Mouse (Mus musculus) erythroblast, embryonic 14.5 days (primary cell): ENCODE results near the gene Spi1. TPM values are rescaled to one million over a fixed set of nuclear protein-coding genes. Genes with fewer than 3 reads are reported as not detected.

Experiments
- H3K27me3 ChIP-seq: 2 replicates; pipeline ENCODE4 v1.6.1; 2012; ENCODE audit warnings: inconsistent platforms; ENCODE audit not compliant: control insufficient read depth
- H3K36me3 ChIP-seq: 2 replicates; pipeline ENCODE4 v1.6.1; 2012; ENCODE audit warnings: mild to moderate bottlenecking, inconsistent platforms; ENCODE audit not compliant: control insufficient read depth
- H3K4me1 ChIP-seq: 2 replicates; pipeline ENCODE4 v1.6.1; 2012; ENCODE audit warnings: inconsistent platforms; ENCODE audit not compliant: control insufficient read depth
- H3K4me3 ChIP-seq: replicated peaks from 2 replicates; pipeline ENCODE3; 2012; ENCODE audit warnings: moderate library complexity, mild to moderate bottlenecking, inconsistent platforms
- H3K9me3 ChIP-seq: 2 replicates; pipeline ENCODE4 v1.6.1; 2012; ENCODE audit warnings: low read length, inconsistent platforms, mixed read lengths; ENCODE audit not compliant: control insufficient read depth
- GATA1 ChIP-seq: IDR thresholded peaks from 2 replicates; pipeline ENCODE4 v1.6.1; 2012; ENCODE audit warnings: low read length, inconsistent platforms, mixed read lengths
- TAL1 ChIP-seq: IDR thresholded peaks from 3 replicates; pipeline ENCODE4 v1.6.1; 2012; ENCODE audit warnings: low read length, inconsistent platforms, mixed read lengths
- polyA plus RNA-seq: library from polyadenylated mRNA; stranded (reverse); fragments of >175 nt; gene quantifications from 2 replicates; pipeline ENCODE4 v1.2.3, GENCODE M21; 2012

Spi1 gene
- polyA plus RNA-seq, 1 experiment = 0.76 TPM

GRCm38 (mm10) chr2:91086392-91087237 lies 4.4 kb downstream of the Spi1 start:
- Histone ChIP-seq H3K9me3 (no peaks in the 10 kb centered on the region), H3K4me1 (peaks cover 19% of the 10 kb centered on the region), H3K27me3 (no peaks in the 10 kb centered on the region), H3K4me3 (no peak overlapping the region), H3K36me3 (no peaks in the 10 kb centered on the region)
- no peak for TF ChIP-seq GATA1

GRCm38 (mm10) chr2:91087453-91087852 lies 5.3 kb downstream of the Spi1 start:
- no peak for TF ChIP-seq GATA1
- TF ChIP-seq TAL1 = no peak
- no peaks in the 10 kb centered on the region for H3K27me3 ChIP-seq
- H3K4me3 ChIP-seq = no peak overlapping the region
- H3K4me1 ChIP-seq = peaks cover 18% of the 10 kb centered on the region
- H3K9me3 ChIP-seq = no peaks in the 10 kb centered on the region
- no peaks in the 10 kb centered on the region for H3K36me3 ChIP-seq

GRCm38 (mm10) chr2:91088987-91089386 lies 6.8 kb downstream of the Spi1 start:
- Histone ChIP-seq H3K36me3 (no peaks in the 10 kb centered on the region), H3K9me3 (no peaks in the 10 kb centered on the region), H3K4me3 (no peak overlapping the region), H3K4me1 (peaks cover 11% of the 10 kb centered on the region), H3K27me3 (no peaks in the 10 kb centered on the region)
- TF ChIP-seq GATA1 = no peak
- TF ChIP-seq TAL1 = no peak

GRCm38 (mm10) chr2:91090208-91090607 lies 8.0 kb downstream of the Spi1 start:
- no peak for TF ChIP-seq GATA1
- no peak for TF ChIP-seq TAL1
- Histone ChIP-seq H3K27me3 (no peaks in the 10 kb centered on the region), H3K4me1 (peaks cover 11% of the 10 kb centered on the region), H3K4me3 (no peak overlapping the region), H3K36me3 (no peaks in the 10 kb centered on the region), H3K9me3 (no peaks in the 10 kb centered on the region)

GRCm38 (mm10) chr2:91090827-91091226 lies 8.6 kb downstream of the Spi1 start:
- no peaks in the 10 kb centered on the region for H3K9me3 ChIP-seq
- H3K36me3 ChIP-seq = no peaks in the 10 kb centered on the region
- no peak overlapping the region for H3K4me3 ChIP-seq
- no peak for TF ChIP-seq GATA1
- TF ChIP-seq TAL1 = no peak
- peaks cover 11% of the 10 kb centered on the region for H3K4me1 ChIP-seq
- H3K27me3 ChIP-seq = no peaks in the 10 kb centered on the region; the same call in 1 of the 2 replicates

- Histone ChIP-seq H3K9me3 (no peaks in the 10 kb centered on the region), H3K4me1 (peaks cover 29% of the 10 kb centered on the region), H3K27me3 (peaks cover 8% of the 10 kb centered on the region), H3K36me3 (no peaks in the 10 kb centered on the region), H3K4me3 (peak overlapping the region; percentile 19)
- TF ChIP-seq TAL1 (no peak), GATA1 (no peak)
Measured at GRCm38 (mm10) chr2:91096524-91096923, 14.3 kb downstream of the Spi1 start.

GRCm38 (mm10) chr2:91097015-91097414 lies 14.8 kb downstream of the Spi1 start:
- TF ChIP-seq TAL1 (no peak), GATA1 (no peak)
- H3K27me3 ChIP-seq = peaks cover 8% of the 10 kb centered on the region
- no peaks in the 10 kb centered on the region for H3K36me3 ChIP-seq
- peak overlapping the region; percentile 19 for H3K4me3 ChIP-seq
- H3K9me3 ChIP-seq = no peaks in the 10 kb centered on the region
- H3K4me1 ChIP-seq = peaks cover 31% of the 10 kb centered on the region

- H3K9me3 ChIP-seq = no peaks in the 10 kb centered on the region
- TF ChIP-seq TAL1 (no peak), GATA1 (no peak)
- no peak overlapping the region for H3K4me3 ChIP-seq
- H3K36me3 ChIP-seq = no peaks in the 10 kb centered on the region
- H3K4me1 ChIP-seq = peaks cover 31% of the 10 kb centered on the region
- peaks cover 8% of the 10 kb centered on the region for H3K27me3 ChIP-seq
Measured at GRCm38 (mm10) chr2:91098156-91098555, 16.0 kb downstream of the Spi1 start.

- peaks cover 6% of the 10 kb centered on the region for H3K27me3 ChIP-seq
- no peaks in the 10 kb centered on the region for H3K36me3 ChIP-seq
- H3K4me1 ChIP-seq = peaks cover 54% of the 10 kb centered on the region
- no peak overlapping the region for H3K4me3 ChIP-seq
- TF ChIP-seq GATA1 (no peak), TAL1 (no peak)
- no peaks in the 10 kb centered on the region for H3K9me3 ChIP-seq
Measured at GRCm38 (mm10) chr2:91101124-91101740, 19.0 kb downstream of the Spi1 start.
